Mouse (Mus musculus): Measurements from ENCODE around the gene Hes7. TPM values are rescaled to one million over a fixed set of nuclear protein-coding genes. Genes with fewer than 3 reads are reported as not detected.

Gene Hes7
- polyA plus RNA-seq, 1 experiment from 2014 or later = 0.26 TPM

DNA sequence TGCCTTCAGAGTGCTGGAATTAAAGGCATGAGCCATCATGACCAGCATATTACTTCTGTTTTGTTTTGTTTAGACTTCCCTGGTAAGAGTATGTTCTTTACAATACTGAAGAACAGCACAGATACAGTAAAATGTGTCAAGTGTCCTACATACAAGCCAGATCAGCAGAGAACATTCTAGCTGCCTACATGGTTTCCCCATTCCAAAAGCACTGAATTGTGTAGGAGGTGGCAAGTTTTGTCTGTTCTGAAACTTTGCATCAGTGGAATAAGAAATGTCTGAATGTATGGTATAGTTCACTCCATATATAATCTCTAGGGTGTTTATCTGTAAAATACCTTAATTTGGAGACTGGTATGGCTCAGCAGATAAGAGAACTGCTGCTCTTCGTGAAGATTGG lies 35.1 kb downstream of the Hes7 start:
- DNase-seq (no peak), ATAC-seq (ENCODE audit: low FRiP score, low TSS enrichment) (no peak)
- H3K9ac ChIP-seq (replicated peaks; ENCODE audit: low read length) = no peak overlapping the region
- H3K27me3 ChIP-seq (ENCODE audit: control insufficient read depth, insufficient read depth, low read length) = no peaks in the 10 kb centered on the region
- H3K36me3 ChIP-seq (ENCODE audit: control insufficient read depth, insufficient read depth, low read length) = no peaks in the 10 kb centered on the region
- WGBS = 72% methylated on average over 1 of the region's 1 CpGs
- H3K4me2 ChIP-seq (ENCODE audit: low read length) = no peak overlapping the region
- H3K4me3 ChIP-seq (replicated peaks; ENCODE audit: low read depth, low read length) = no peak overlapping the region
- H3K4me1 ChIP-seq (ENCODE audit: control insufficient read depth, insufficient read depth, low read length) = peaks cover 8% of the 10 kb centered on the region; the same call in 1 of the 2 replicates
- H3K9me3 ChIP-seq (ENCODE audit: control insufficient read depth, low read length) = no peaks in the 10 kb centered on the region
- no peak overlapping the region for H3K27ac ChIP-seq (replicated peaks; ENCODE audit: low read depth, low read length)

- DNase-seq = peak; percentile 70
- peak within 1 kb of the TSS; percentile 50 for H3K4me2 ChIP-seq (ENCODE audit: low read length)
- H3K9ac ChIP-seq (replicated peaks; ENCODE audit: low read length) = peak within 1 kb of the TSS; percentile 39; the same call in 1 of the 2 replicates
- H3K4me1 ChIP-seq (ENCODE audit: control insufficient read depth, insufficient read depth, low read length) = peaks cover 8% of the 10 kb centered on the region; the same call in 1 of the 2 replicates
- H3K27me3 ChIP-seq (ENCODE audit: control insufficient read depth, insufficient read depth, low read length) = no peaks in the 10 kb centered on the region
- H3K4me3 ChIP-seq (replicated peaks; ENCODE audit: low read depth, low read length) = peak within 1 kb of the TSS; percentile 24
- no peak for ATAC-seq (ENCODE audit: low FRiP score, low TSS enrichment)
- WGBS = 2% methylated on average over 18 of the region's 18 CpGs
- no peaks in the 10 kb centered on the region for H3K9me3 ChIP-seq (ENCODE audit: control insufficient read depth, low read length)
- no peaks in the 10 kb centered on the region for H3K36me3 ChIP-seq (ENCODE audit: control insufficient read depth, insufficient read depth, low read length)
- no peak within 1 kb of the TSS for H3K27ac ChIP-seq (replicated peaks; ENCODE audit: low read depth, low read length)
Observed at GRCm38 (mm10) chr11:69156800-69157199, 36.6 kb downstream of the Hes7 start, which contains the start of gene Alox12b. Gene Alox12b (plus strand): TSS chr11:69156989.

- WGBS = 92% methylated on average over 12 of the region's 12 CpGs
- DNase-seq = no peak
Observed at GRCm38 (mm10) chr11:69169313-69169712, 49.1 kb downstream of the Hes7 start.

GRCm38 (mm10) chr11:69171626-69172025 lies 51.4 kb downstream of the Hes7 start:
- no peaks in the 10 kb centered on the region for H3K4me1 ChIP-seq (ENCODE audit: control insufficient read depth, insufficient read depth, low read length)
- no peak overlapping the region for H3K27ac ChIP-seq (replicated peaks; ENCODE audit: low read depth, low read length)
- H3K27me3 ChIP-seq (ENCODE audit: control insufficient read depth, insufficient read depth, low read length) = no peaks in the 10 kb centered on the region
- no peak overlapping the region for H3K4me3 ChIP-seq (replicated peaks; ENCODE audit: low read depth, low read length)
- no peak for ATAC-seq (ENCODE audit: low FRiP score, low TSS enrichment)
- H3K9me3 ChIP-seq (ENCODE audit: control insufficient read depth, low read length) = no peaks in the 10 kb centered on the region
- no peaks in the 10 kb centered on the region for H3K36me3 ChIP-seq (ENCODE audit: control insufficient read depth, insufficient read depth, low read length)
- no peak overlapping the region for H3K9ac ChIP-seq (replicated peaks; ENCODE audit: low read length)
- H3K4me2 ChIP-seq (ENCODE audit: low read length) = no peak overlapping the region
- peak; percentile 73 for DNase-seq
- 30% methylated on average over 7 of the region's 7 CpGs for WGBS

More at GRCm38 (mm10) chr11:69169313-69169712, 49.1 kb downstream of the Hes7 start:
- no peaks in the 10 kb centered on the region for H3K36me3 ChIP-seq (ENCODE audit: control insufficient read depth, insufficient read depth, low read length)
- H3K4me1 ChIP-seq (ENCODE audit: control insufficient read depth, insufficient read depth, low read length) = no peaks in the 10 kb centered on the region
- no peaks in the 10 kb centered on the region for H3K27me3 ChIP-seq (ENCODE audit: control insufficient read depth, insufficient read depth, low read length)
- no peak for ATAC-seq (ENCODE audit: low FRiP score, low TSS enrichment)
- no peak overlapping the region for H3K4me3 ChIP-seq (replicated peaks; ENCODE audit: low read depth, low read length)
- H3K9ac ChIP-seq (replicated peaks; ENCODE audit: low read length) = no peak overlapping the region
- no peak overlapping the region for H3K27ac ChIP-seq (replicated peaks; ENCODE audit: low read depth, low read length)
- H3K9me3 ChIP-seq (ENCODE audit: control insufficient read depth, low read length) = no peaks in the 10 kb centered on the region
- H3K4me2 ChIP-seq (ENCODE audit: low read length) = no peak overlapping the region

DNA sequence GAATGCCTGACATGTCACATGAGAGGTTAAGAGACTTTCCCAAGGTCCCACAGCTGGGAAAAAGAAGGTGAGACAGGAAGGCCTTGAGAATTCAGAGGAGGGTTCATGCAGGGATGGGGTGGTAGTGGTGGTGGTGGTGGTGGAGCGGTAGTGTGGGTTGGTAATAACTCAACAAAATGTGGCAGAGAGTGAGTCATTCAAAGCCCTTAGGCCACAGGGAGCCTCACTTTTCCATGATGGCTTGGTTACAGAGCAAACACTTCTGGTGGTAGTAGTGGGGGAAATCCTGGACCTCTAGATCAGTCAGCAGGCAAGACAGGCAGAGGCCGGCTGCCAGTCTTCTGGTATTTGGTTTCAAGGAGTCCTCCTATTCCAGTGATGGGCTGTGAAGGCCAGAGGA lies 52.4 kb downstream of the Hes7 start:
- no peak overlapping the region for H3K4me2 ChIP-seq (ENCODE audit: low read length)
- no peak overlapping the region for H3K27ac ChIP-seq (replicated peaks; ENCODE audit: low read depth, low read length)
- WGBS = 95% methylated on average over 2 of the region's 2 CpGs
- ATAC-seq (ENCODE audit: low FRiP score, low TSS enrichment) (no peak), DNase-seq (no peak)
- no peaks in the 10 kb centered on the region for H3K27me3 ChIP-seq (ENCODE audit: control insufficient read depth, insufficient read depth, low read length)
- no peaks in the 10 kb centered on the region for H3K4me1 ChIP-seq (ENCODE audit: control insufficient read depth, insufficient read depth, low read length)
- H3K9me3 ChIP-seq (ENCODE audit: control insufficient read depth, low read length) = no peaks in the 10 kb centered on the region
- H3K4me3 ChIP-seq (replicated peaks; ENCODE audit: low read depth, low read length) = no peak overlapping the region
- H3K36me3 ChIP-seq (ENCODE audit: control insufficient read depth, insufficient read depth, low read length) = no peaks in the 10 kb centered on the region
- H3K9ac ChIP-seq (replicated peaks; ENCODE audit: low read length) = no peak overlapping the region

Other genes starting within 250 kb of the Hes7 start
- gene Ndel1, start 248.5 kb upstream of the Hes7 start, polyA plus RNA-seq (2014; fragmentation: Nextera tagmentation; extraction: Ambion mirVana) = 67.4 and 86.3 TPM in 2 replicates
- not detected in 2 replicates for gene Rnf222, start 231.9 kb upstream of the Hes7 start, polyA plus RNA-seq (2014; fragmentation: Nextera tagmentation; extraction: Ambion mirVana)
- 670 and 732 TPM in 2 replicates for gene Rpl26, start 218.8 kb upstream of the Hes7 start, polyA plus RNA-seq (2014; fragmentation: Nextera tagmentation; extraction: Ambion mirVana)
- gene Odf4, start 193.3 kb upstream of the Hes7 start, polyA plus RNA-seq (2014; fragmentation: Nextera tagmentation; extraction: Ambion mirVana) = 0.53 and 1.1 TPM in 2 replicates
- gene Arhgef15, start 162.9 kb upstream of the Hes7 start, polyA plus RNA-seq (2014; fragmentation: Nextera tagmentation; extraction: Ambion mirVana) = 19.3 and 19.5 TPM in 2 replicates
- gene Slc25a35, start 152.3 kb upstream of the Hes7 start, polyA plus RNA-seq (2014; fragmentation: Nextera tagmentation; extraction: Ambion mirVana) = 1.1 and 1.9 TPM in 2 replicates
- gene Rangrf, start 145.2 kb upstream of the Hes7 start, polyA plus RNA-seq (2014; fragmentation: Nextera tagmentation; extraction: Ambion mirVana) = 22.1 and 22.4 TPM in 2 replicates
- gene Pfas, start 111.9 kb upstream of the Hes7 start, polyA plus RNA-seq (2014; fragmentation: Nextera tagmentation; extraction: Ambion mirVana) = 12.6 and 16.5 TPM in 2 replicates
- gene Ctc1, start 104.5 kb upstream of the Hes7 start, polyA plus RNA-seq (2014; fragmentation: Nextera tagmentation; extraction: Ambion mirVana) = 55.8 and 56.1 TPM in 2 replicates
- 14.6 and 29.6 TPM in 2 replicates for gene Aurkb, start 74.8 kb upstream of the Hes7 start, polyA plus RNA-seq (2014; fragmentation: Nextera tagmentation; extraction: Ambion mirVana)
- gene Borcs6, start 60.7 kb upstream of the Hes7 start, polyA plus RNA-seq (2014; fragmentation: Nextera tagmentation; extraction: Ambion mirVana) = 17.3 and 20.1 TPM in 2 replicates
- gene Tmem107, start 49.6 kb upstream of the Hes7 start, polyA plus RNA-seq (2014; fragmentation: Nextera tagmentation; extraction: Ambion mirVana) = 28.0 and 36.5 TPM in 2 replicates
- gene Vamp2, start 31.9 kb upstream of the Hes7 start, polyA plus RNA-seq (2014; fragmentation: Nextera tagmentation; extraction: Ambion mirVana) = 258 and 260 TPM in 2 replicates
- gene Per1, start 25.2 kb upstream of the Hes7 start, polyA plus RNA-seq (2014; fragmentation: Nextera tagmentation; extraction: Ambion mirVana) = 9.3 and 13.1 TPM in 2 replicates
- 0.22 and 0.23 TPM in 2 replicates for gene 9130213A22Rik, start 2.2 kb downstream of the Hes7 start, polyA plus RNA-seq (2014; fragmentation: Nextera tagmentation; extraction: Ambion mirVana)
- gene Aloxe3, start 5.5 kb downstream of the Hes7 start, polyA plus RNA-seq (2014; fragmentation: Nextera tagmentation; extraction: Ambion mirVana) = 2.8 and 3.2 TPM in 2 replicates
- 0.08 and 0.22 TPM in 2 replicates for gene Alox12b, start 36.6 kb downstream of the Hes7 start, polyA plus RNA-seq (2014; fragmentation: Nextera tagmentation; extraction: Ambion mirVana)
- 0.17 and 0.26 TPM in 2 replicates for gene Alox8, start 77.4 kb downstream of the Hes7 start, polyA plus RNA-seq (2014; fragmentation: Nextera tagmentation; extraction: Ambion mirVana)
- 0.37 and 0.49 TPM in 2 replicates for gene Gucy2e, start 116.6 kb downstream of the Hes7 start, polyA plus RNA-seq (2014; fragmentation: Nextera tagmentation; extraction: Ambion mirVana)
- 14.9 and 18.6 TPM in 2 replicates for gene Cntrob, start 203.4 kb downstream of the Hes7 start, polyA plus RNA-seq (2014; fragmentation: Nextera tagmentation; extraction: Ambion mirVana)
- gene Trappc1, start 203.6 kb downstream of the Hes7 start, polyA plus RNA-seq (2014; fragmentation: Nextera tagmentation; extraction: Ambion mirVana) = 189 and 220 TPM in 2 replicates
- 4.1 and 4.3 TPM in 2 replicates for gene Kcnab3, start 205.9 kb downstream of the Hes7 start, polyA plus RNA-seq (2014; fragmentation: Nextera tagmentation; extraction: Ambion mirVana)
- gene Rnf227, start 220.1 kb downstream of the Hes7 start, polyA plus RNA-seq (2014; fragmentation: Nextera tagmentation; extraction: Ambion mirVana) = 222 and 270 TPM in 2 replicates
- 77.5 and 80.8 TPM in 2 replicates for gene Chd3, start 249.0 kb downstream of the Hes7 start, polyA plus RNA-seq (2014; fragmentation: Nextera tagmentation; extraction: Ambion mirVana)